Mouse (Mus musculus) hindbrain, embryonic 10.5 days (tissue): ENCODE measurements around the gene Odf3l2. TPM values are rescaled to one million over a fixed set of nuclear protein-coding genes. Genes with fewer than 3 reads are reported as not detected.

ENCODE experiments used
- DNase-seq: peaks from one replicate; pipeline ENCODE4 v3.0.0-alpha.2; 2017; ENCODE audit warnings: low spot score
- H3K27ac ChIP-seq: fragments of 300-500 bp; sonication (generic); 2 replicates; pipeline ENCODE4 v1.5.1; 2016; ENCODE audit warnings: mild to moderate bottlenecking, moderate library complexity
- H3K27me3 ChIP-seq: fragments of 300-500 bp; sonication (generic); 2 replicates; pipeline ENCODE4 v1.6.1; 2016; ENCODE audit warnings: mild to moderate bottlenecking; ENCODE audit not compliant: poor library complexity, insufficient read depth, severe bottlenecking
- H3K36me3 ChIP-seq: fragments of 300-500 bp; sonication (generic); 2 replicates; pipeline ENCODE4 v1.6.1; 2016; ENCODE audit warnings: mild to moderate bottlenecking, moderate library complexity
- H3K4me1 ChIP-seq: fragments of 300-500 bp; sonication (generic); replicated peaks from 2 replicates; pipeline ENCODE4 v1.6.1; 2016; ENCODE audit warnings: mild to moderate bottlenecking
- H3K4me3 ChIP-seq: fragments of 300-500 bp; sonication (generic); 2 replicates; pipeline ENCODE4 v1.5.1; 2016; ENCODE audit warnings: mild to moderate bottlenecking, moderate library complexity
- H3K9me3 ChIP-seq: fragments of 300-500 bp; sonication (generic); 2 replicates; pipeline ENCODE4 v1.6.1; 2016; ENCODE audit warnings: mild to moderate bottlenecking, moderate library complexity
- WGBS: fragments of 180-500 bp; shearing (Covaris S2); methylation state at CpG from one replicate; pipeline ENCODE4 v1.1.7; 2016; 5-methylcytosine and 5-hydroxymethylcytosine counted together
- polyA plus RNA-seq: library from polyadenylated mRNA; unstranded; fragments of >200 nt; fragmentation: Nextera tagmentation; extraction: Ambion mirVana; gene quantifications from 2 replicates; pipeline ENCODE4 v1.2.1, GENCODE M21; 2016

The Odf3l2 gene
- polyA plus RNA-seq, 1 experiment from 2014 or later, result not detected

- H3K27ac ChIP-seq, result peak overlapping the region; percentile 17; the same call in 1 of the 2 replicates
- no peaks in the 10 kb centered on the region for H3K9me3 ChIP-seq
- peak overlapping the region; percentile 64 for H3K4me3 ChIP-seq
- 12% methylated on average over 51 of the region's 51 CpGs for WGBS
- H3K36me3 ChIP-seq, result no peaks in the 10 kb centered on the region
- peaks cover 65% of the 10 kb centered on the region for H3K27me3 ChIP-seq
- DNase-seq, result peak; percentile 64
- H3K4me1 ChIP-seq, result peaks cover 46% of the 10 kb centered on the region
These were observed 33.1 kb downstream of the Odf3l2 start for GRCm38 (mm10) chr10:79612192-79613135.

GRCm38 (mm10) chr10:79611296-79611695 lies 34.2 kb downstream of the Odf3l2 start:
- H3K36me3 ChIP-seq, result no peaks in the 10 kb centered on the region
- 31% methylated on average over 5 of the region's 5 CpGs for WGBS
- no peaks in the 10 kb centered on the region for H3K9me3 ChIP-seq
- no peak overlapping the region for H3K4me3 ChIP-seq
- peaks cover 65% of the 10 kb centered on the region for H3K27me3 ChIP-seq
- peaks cover 43% of the 10 kb centered on the region for H3K4me1 ChIP-seq
- no peak overlapping the region for H3K27ac ChIP-seq
- DNase-seq, result no peak

GRCm38 (mm10) chr10:79609276-79609675 lies 36.3 kb downstream of the Odf3l2 start:
- Histone ChIP-seq H3K36me3 (no peaks in the 10 kb centered on the region), H3K27ac (no peak overlapping the region), H3K27me3 (peaks cover 65% of the 10 kb centered on the region), H3K4me1 (peaks cover 32% of the 10 kb centered on the region), H3K4me3 (no peak overlapping the region), H3K9me3 (no peaks in the 10 kb centered on the region)
- DNase-seq, result no peak
- WGBS, result 85% methylated on average over 3 of the region's 3 CpGs

GRCm38 (mm10) chr10:79607892-79608291 lies 37.6 kb downstream of the Odf3l2 start:
- no peak for DNase-seq
- H3K4me1 ChIP-seq, result peaks cover 18% of the 10 kb centered on the region
- H3K36me3 ChIP-seq, result no peaks in the 10 kb centered on the region
- H3K27ac ChIP-seq, result no peak overlapping the region
- WGBS, result 43% methylated on average over 2 of the region's 2 CpGs
- no peaks in the 10 kb centered on the region for H3K9me3 ChIP-seq
- peaks cover 51% of the 10 kb centered on the region for H3K27me3 ChIP-seq
- H3K4me3 ChIP-seq, result no peak overlapping the region

GRCm38 (mm10) chr10:79606537-79606936 lies 39.0 kb downstream of the Odf3l2 start:
- Histone ChIP-seq H3K4me1 (peaks cover 4% of the 10 kb centered on the region), H3K4me3 (no peak overlapping the region), H3K36me3 (no peaks in the 10 kb centered on the region), H3K27ac (no peak overlapping the region), H3K27me3 (peaks cover 37% of the 10 kb centered on the region), H3K9me3 (no peaks in the 10 kb centered on the region)
- no peak for DNase-seq
- WGBS, result 72% methylated on average over 4 of the region's 4 CpGs

GRCm38 (mm10) chr10:79597936-79598230 lies 47.7 kb downstream of the Odf3l2 start:
- DNase-seq, result no peak
- H3K4me1 ChIP-seq, result peaks cover 9% of the 10 kb centered on the region; the same call in 1 of the 2 replicates
- no peak overlapping the region for H3K27ac ChIP-seq
- WGBS, result 74% methylated on average over 4 of the region's 4 CpGs
- H3K27me3 ChIP-seq, result peaks cover 23% of the 10 kb centered on the region
- no peaks in the 10 kb centered on the region for H3K9me3 ChIP-seq
- no peaks in the 10 kb centered on the region for H3K36me3 ChIP-seq
- H3K4me3 ChIP-seq, result no peak overlapping the region

GRCm38 (mm10) chr10:79597051-79597935 lies 48.2 kb downstream of the Odf3l2 start:
- Histone ChIP-seq H3K27ac (no peak overlapping the region), H3K4me3 (no peak overlapping the region), H3K27me3 (peaks cover 23% of the 10 kb centered on the region), H3K36me3 (no peaks in the 10 kb centered on the region), H3K4me1 (peaks cover 9% of the 10 kb centered on the region; the same call in 1 of the 2 replicates), H3K9me3 (no peaks in the 10 kb centered on the region)
- DNase-seq, result no peak
- WGBS, result 40% methylated on average over 13 of the region's 13 CpGs

GRCm38 (mm10) chr10:79595590-79595929 lies 50.0 kb downstream of the Odf3l2 start:
- Histone ChIP-seq H3K27me3 (peaks cover 23% of the 10 kb centered on the region), H3K4me3 (no peak overlapping the region), H3K9me3 (no peaks in the 10 kb centered on the region), H3K27ac (no peak overlapping the region), H3K4me1 (peaks cover 9% of the 10 kb centered on the region; the same call in 1 of the 2 replicates), H3K36me3 (no peaks in the 10 kb centered on the region)
- no peak for DNase-seq
- WGBS, result 59% methylated on average over 8 of the region's 8 CpGs

- WGBS, result 20% methylated on average over 17 of the region's 17 CpGs
- no peaks in the 10 kb centered on the region for H3K9me3 ChIP-seq
- peaks cover 9% of the 10 kb centered on the region; the same call in 1 of the 2 replicates for H3K4me1 ChIP-seq
- DNase-seq, result peak; percentile 68
- H3K27me3 ChIP-seq, result peaks cover 23% of the 10 kb centered on the region
- H3K4me3 ChIP-seq, result no peak overlapping the region
- no peak overlapping the region for H3K27ac ChIP-seq
- no peaks in the 10 kb centered on the region for H3K36me3 ChIP-seq
These were observed 50.5 kb downstream of the Odf3l2 start for GRCm38 (mm10) chr10:79594872-79595589.

GRCm38 (mm10) chr10:79594111-79594510 lies 51.4 kb downstream of the Odf3l2 start:
- no peak for DNase-seq

GRCm38 (mm10) chr10:79590702-79591101 lies 54.8 kb downstream of the Odf3l2 start:
- 92% methylated on average over 1 of the region's 1 CpGs for WGBS
- H3K4me3 ChIP-seq, result no peak overlapping the region
- no peak for DNase-seq

More at GRCm38 (mm10) chr10:79594111-79594510, 51.4 kb downstream of the Odf3l2 start:
- Histone ChIP-seq H3K27ac (no peak overlapping the region), H3K27me3 (peaks cover 23% of the 10 kb centered on the region), H3K4me1 (peaks cover 9% of the 10 kb centered on the region; the same call in 1 of the 2 replicates), H3K9me3 (no peaks in the 10 kb centered on the region), H3K36me3 (no peaks in the 10 kb centered on the region), H3K4me3 (no peak overlapping the region)
- 64% methylated on average over 6 of the region's 6 CpGs for WGBS

More at GRCm38 (mm10) chr10:79590702-79591101, 54.8 kb downstream of the Odf3l2 start:
- Histone ChIP-seq H3K27ac (no peak overlapping the region), H3K9me3 (no peaks in the 10 kb centered on the region), H3K36me3 (no peaks in the 10 kb centered on the region), H3K4me1 (peaks cover 3% of the 10 kb centered on the region; the same call in 1 of the 2 replicates), H3K27me3 (peaks cover 13% of the 10 kb centered on the region)
